Mouse (Mus musculus) testis, adult 2 months (tissue): ENCODE data around the gene Slc12a8. TPM values are rescaled to one million over a fixed set of nuclear protein-coding genes. Genes with fewer than 3 reads are reported as not detected.
"Not testable (repeated sequence)": the region's sequence is repeated elsewhere in the genome, so short reads cannot be mapped to it uniquely, and the experiment has no call there.

Source experiments
- H3K27ac ChIP-seq: fragments of 200-500 bp; 2 replicates; pipeline ENCODE4 v1.5.1; 2012; ENCODE audit warnings: low read depth, low read length; ENCODE audit not compliant: control insufficient read depth, insufficient read depth
- H3K27me3 ChIP-seq: fragments of 200-500 bp; 2 replicates; pipeline ENCODE4 v1.6.1; 2012; ENCODE audit warnings: mild to moderate bottlenecking, low read length, moderate library complexity; ENCODE audit not compliant: control insufficient read depth, insufficient read depth
- H3K36me3 ChIP-seq: fragments of 200-500 bp; 2 replicates; pipeline ENCODE4 v1.6.1; 2012; ENCODE audit warnings: mild to moderate bottlenecking, low read length; ENCODE audit not compliant: control insufficient read depth, insufficient read depth
- H3K4me1 ChIP-seq: fragments of 200-500 bp; 2 replicates; pipeline ENCODE4 v1.6.1; 2012; ENCODE audit warnings: low read length; ENCODE audit not compliant: control insufficient read depth, insufficient read depth
- H3K4me3 ChIP-seq: fragments of 200-500 bp; 2 replicates; pipeline ENCODE4 v1.5.1; 2012; ENCODE audit warnings: low read depth, mild to moderate bottlenecking, low read length, moderate library complexity, mixed read lengths; ENCODE audit not compliant: control insufficient read depth
- CTCF ChIP-seq: fragments of 200-500 bp; IDR thresholded peaks from 2 replicates; pipeline ENCODE4 v1.5.1; 2012; ENCODE audit warnings: low read depth, mild to moderate bottlenecking, inconsistent platforms, low read length, moderate library complexity; ENCODE audit not compliant: control insufficient read depth, insufficient read depth, insufficient replicate concordance
- POLR2A ChIP-seq: fragments of 200-500 bp; IDR thresholded peaks from 2 replicates; pipeline ENCODE4 v1.6.1; 2012; ENCODE audit warnings: low read depth, mild to moderate bottlenecking, inconsistent platforms, low read length, moderate library complexity; ENCODE audit not compliant: control insufficient read depth
- polyA plus RNA-seq: library from polyadenylated mRNA; depleted of rRNA; stranded (reverse); fragments of >200 nt; gene quantifications from 2 replicates; pipeline ENCODE4 v1.2.3, GENCODE M21; 2012

The Slc12a8 gene
- polyA plus RNA-seq, 1 experiment: 5.7 TPM

DNA sequence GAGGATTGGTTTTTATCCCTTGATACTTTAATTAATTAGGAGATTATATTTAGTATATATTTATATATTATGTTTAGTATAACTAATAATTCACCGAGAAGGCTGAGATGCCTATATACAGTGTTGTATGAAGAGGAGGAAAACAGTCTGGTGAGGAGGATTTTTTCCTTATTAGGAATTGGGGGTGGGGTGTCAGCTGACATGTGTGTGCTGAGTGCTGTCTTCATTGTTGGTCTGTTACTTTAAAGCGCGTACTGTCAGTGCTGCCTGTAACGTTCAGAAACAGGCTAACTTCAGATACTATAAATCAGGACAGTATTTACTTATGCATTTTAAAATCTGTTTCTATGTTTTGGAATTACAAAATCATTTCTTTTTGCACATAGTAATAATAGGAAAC lies 29.4 kb upstream of the Slc12a8 start:
- H3K36me3 ChIP-seq: no peaks in the 10 kb centered on the region
- H3K4me3 ChIP-seq: no peak overlapping the region
- H3K4me1 ChIP-seq: no peaks in the 10 kb centered on the region
- H3K27ac ChIP-seq: no peak overlapping the region
- TF ChIP-seq CTCF: no peak
- TF ChIP-seq POLR2A: no peak
- no peaks in the 10 kb centered on the region for H3K27me3 ChIP-seq

DNA sequence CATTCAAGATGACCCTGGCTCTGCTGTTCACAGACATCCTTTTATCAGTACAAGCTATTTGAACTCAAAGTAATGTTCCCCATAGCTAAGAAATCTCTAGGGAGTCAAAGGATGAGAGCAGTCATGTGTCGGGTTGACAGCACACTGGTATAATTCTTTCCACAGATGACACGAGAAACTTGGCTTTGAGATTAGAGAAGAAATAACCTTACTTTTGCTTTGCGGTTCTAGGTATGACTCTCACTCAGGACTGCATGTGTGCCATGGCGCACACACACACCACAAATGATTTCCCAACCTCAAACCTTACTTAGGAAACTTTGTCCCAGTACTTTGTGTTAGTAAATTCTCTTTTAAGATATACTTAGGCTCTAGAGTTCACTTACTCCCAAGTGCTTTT lies 22.8 kb upstream of the Slc12a8 start:
- TF ChIP-seq POLR2A (no peak), CTCF (no peak)
- Histone ChIP-seq H3K27me3 (no peaks in the 10 kb centered on the region), H3K27ac (no peak overlapping the region), H3K4me3 (no peak overlapping the region), H3K4me1 (no peaks in the 10 kb centered on the region), H3K36me3 (no peaks in the 10 kb centered on the region; the same call in 1 of the 2 replicates)

DNA sequence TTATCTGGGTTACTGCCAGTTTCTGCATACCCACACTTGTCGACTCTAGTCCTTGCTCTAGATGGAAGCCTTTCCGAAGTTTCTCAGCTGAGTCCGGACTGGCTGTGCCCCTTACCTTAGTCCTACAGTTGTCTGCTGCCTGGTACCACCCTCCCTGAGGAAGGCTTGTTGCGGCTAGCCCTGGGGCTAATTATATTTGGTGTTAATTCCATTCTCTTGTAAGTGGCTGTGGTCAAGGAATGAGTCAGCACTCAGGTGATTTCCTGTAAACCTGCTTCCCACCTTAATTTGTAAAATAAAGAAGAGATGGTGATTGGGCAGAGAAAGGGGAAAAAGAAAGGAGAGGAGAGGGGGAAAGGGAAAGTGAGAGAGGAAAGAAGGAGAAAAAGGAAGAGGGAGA lies 9.0 kb upstream of the Slc12a8 start:
- TF ChIP-seq POLR2A (no peak), CTCF (no peak)
- H3K27me3 ChIP-seq: no peaks in the 10 kb centered on the region

DNA sequence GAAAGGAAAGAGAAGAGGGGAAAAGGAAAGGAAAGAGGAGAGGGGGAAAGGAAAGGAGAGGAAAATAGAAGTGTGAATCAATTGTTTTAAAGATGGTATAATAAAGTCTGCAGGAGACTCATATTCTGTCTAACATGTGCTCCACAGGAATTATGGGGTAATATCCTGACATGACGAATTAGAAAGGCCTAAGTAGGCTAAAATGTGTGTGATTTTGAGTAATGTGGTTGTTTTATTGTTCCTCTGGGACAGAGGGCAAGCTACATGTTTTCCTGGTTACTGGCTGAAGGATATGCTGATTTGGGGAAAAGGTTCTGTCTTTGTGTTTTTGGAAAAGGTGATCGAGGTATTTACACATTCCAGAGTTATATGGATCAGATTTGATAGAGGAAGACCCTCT lies 7.9 kb upstream of the Slc12a8 start:
- H3K27me3 ChIP-seq, H3K4me1 ChIP-seq, H3K4me3 ChIP-seq, H3K27ac ChIP-seq, H3K36me3 ChIP-seq: not testable (repeated sequence)

More for the DNA sequence above, 9.0 kb upstream of the Slc12a8 start:
- H3K27ac ChIP-seq: no peak overlapping the region
- no peak overlapping the region for H3K4me3 ChIP-seq
- no peaks in the 10 kb centered on the region for H3K4me1 ChIP-seq
- no peaks in the 10 kb centered on the region for H3K36me3 ChIP-seq

DNA sequence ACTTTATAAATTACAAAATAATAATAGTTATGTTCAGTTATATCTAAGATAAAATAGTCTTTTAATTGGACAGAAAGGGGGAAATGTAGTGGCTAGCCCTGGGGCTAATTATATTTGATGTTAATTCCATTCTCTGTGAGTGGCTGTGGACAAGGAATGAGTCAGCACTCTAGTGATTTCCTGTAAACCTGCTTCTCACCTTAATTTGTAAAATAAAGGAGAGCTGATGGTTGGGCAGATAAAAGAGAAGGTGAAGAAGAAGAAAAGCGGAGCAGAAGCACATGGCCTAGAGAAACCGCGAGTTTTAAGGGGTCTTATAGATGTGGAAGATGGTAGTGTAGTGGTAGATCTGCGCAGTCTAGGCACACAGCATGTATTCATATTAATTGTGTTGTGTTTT lies 6.3 kb upstream of the Slc12a8 start:
- H3K4me1 ChIP-seq, H3K27ac ChIP-seq, H3K4me3 ChIP-seq, H3K36me3 ChIP-seq, H3K27me3 ChIP-seq: not testable (repeated sequence)

DNA sequence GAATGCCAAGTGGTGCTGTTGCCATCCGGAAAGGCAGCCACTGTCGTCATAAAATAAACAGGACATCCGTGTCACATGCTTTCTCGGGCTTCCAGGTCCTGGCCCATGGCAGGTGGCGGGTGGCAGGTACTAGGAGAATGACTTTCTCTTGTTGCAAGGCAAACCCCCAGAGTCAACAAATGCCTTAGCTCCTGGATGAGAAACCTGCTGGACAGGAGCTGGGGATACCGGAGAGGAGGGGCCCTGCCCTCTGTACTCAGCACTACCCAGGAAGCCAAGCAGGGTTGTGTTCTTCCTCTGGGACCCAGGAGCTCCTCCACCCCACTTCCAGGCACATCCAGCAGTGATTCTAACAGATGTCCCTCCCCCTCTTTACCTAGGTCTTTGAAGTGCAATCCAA lies 4.6 kb upstream of the Slc12a8 start:
- Histone ChIP-seq H3K27me3 (no peaks in the 10 kb centered on the region), H3K27ac (no peak overlapping the region), H3K4me1 (peaks cover 3% of the 10 kb centered on the region), H3K4me3 (no peak overlapping the region), H3K36me3 (no peaks in the 10 kb centered on the region)
- TF ChIP-seq CTCF (no peak), POLR2A (no peak)

DNA sequence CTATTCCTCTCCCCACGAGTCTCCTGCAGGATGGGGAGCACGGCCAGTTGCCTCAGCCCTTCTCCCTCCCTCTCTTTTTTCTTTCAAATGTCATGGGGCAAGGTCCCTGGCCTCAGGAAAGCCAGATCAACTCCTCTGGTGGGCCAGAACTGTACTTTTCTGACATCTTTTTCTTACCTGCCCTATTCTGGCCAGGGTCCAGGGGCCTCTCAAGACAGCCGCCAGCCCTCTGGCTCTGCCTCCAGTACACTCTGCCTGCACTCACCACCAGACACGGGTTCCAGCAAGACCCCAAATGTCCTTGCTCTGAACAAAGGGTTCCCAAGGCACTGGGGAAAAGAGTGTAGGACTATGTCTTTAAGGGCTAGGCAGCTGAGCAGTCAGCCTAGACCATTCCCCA lies 499 bp downstream of the Slc12a8 start:
- Histone ChIP-seq H3K4me3 (no peak overlapping the region), H3K27me3 (no peaks in the 10 kb centered on the region), H3K4me1 (peaks cover 5% of the 10 kb centered on the region), H3K36me3 (no peaks in the 10 kb centered on the region), H3K27ac (no peak overlapping the region)
- no peak for TF ChIP-seq CTCF

DNA sequence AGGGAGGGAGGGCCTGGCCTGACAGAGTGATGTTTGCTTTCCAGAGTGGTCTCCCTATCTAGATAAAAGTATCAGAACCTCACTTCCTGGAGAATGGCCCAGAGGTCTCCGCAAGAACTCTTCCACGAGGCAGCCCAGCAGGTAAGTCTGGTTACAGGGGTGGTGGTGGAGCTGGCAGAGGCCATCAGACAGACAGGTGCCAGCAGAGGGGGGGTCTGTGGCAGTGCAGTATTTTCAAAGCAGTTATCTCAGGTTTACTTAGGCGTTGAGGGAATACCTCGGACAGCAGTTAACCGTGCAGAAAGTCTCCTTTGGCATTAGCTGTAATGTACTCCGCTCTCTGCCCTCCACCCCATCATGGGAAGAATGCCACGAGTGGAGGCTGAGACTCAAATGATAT lies 1.1 kb downstream of the Slc12a8 start:
- Histone ChIP-seq H3K4me3 (no peak overlapping the region), H3K4me1 (peaks cover 5% of the 10 kb centered on the region), H3K27ac (no peak overlapping the region), H3K27me3 (no peaks in the 10 kb centered on the region), H3K36me3 (no peaks in the 10 kb centered on the region)
- TF ChIP-seq CTCF (no peak), POLR2A (no peak)
